Mouse (Mus musculus) MEL (cell line): Measurements from ENCODE around the gene Ptpn22. TPM values are rescaled to one million over a fixed set of nuclear protein-coding genes. Genes with fewer than 3 reads are reported as not detected.

Experiments used
- DNase-seq: peaks from one replicate; pipeline ENCODE4 v3.0.0; 2011; ENCODE audit warnings: low read depth, low spot score
- H3K27ac ChIP-seq: 2 replicates; pipeline ENCODE4 v1.5.1; 2012; ENCODE audit warnings: low read depth, mild to moderate bottlenecking, control low read depth, low read length, moderate library complexity; ENCODE audit not compliant: control insufficient read depth
- H3K27me3 ChIP-seq, 2 experiments: fragments of 150-350 bp in 1 of 2; sonication (generic) in 1 of 2; 2 replicates each; pipeline ENCODE4 v1.6.1; 2012; ENCODE audit warnings: low read length in 2 of 2, mild to moderate bottlenecking in 2 of 2, improper control_type of control experiment in 1 of 2, moderate library complexity in 1 of 2; ENCODE audit not compliant: insufficient read depth in 2 of 2, control insufficient read depth in 1 of 2
- H3K36me3 ChIP-seq, 2 experiments: 2 replicates each; pipeline ENCODE4 v1.6.1; 2012 to 2014; ENCODE audit warnings: low read length in 2 of 2, improper control_type of control experiment in 1 of 2, inconsistent platforms in 1 of 2, mild to moderate bottlenecking in 1 of 2; ENCODE audit not compliant: insufficient read depth in 2 of 2, control insufficient read depth in 1 of 2
- H3K4me1 ChIP-seq, 2 experiments: fragments of 150-350 bp in 1 of 2; sonication (generic) in 1 of 2; 2 replicates each; pipeline ENCODE4 v1.6.1; 2012; ENCODE audit warnings: low read length in 2 of 2, improper control_type of control experiment in 1 of 2, mild to moderate bottlenecking in 1 of 2; ENCODE audit not compliant: insufficient read depth in 2 of 2, control insufficient read depth in 1 of 2
- H3K4me3 ChIP-seq, 2 experiments: fragments of 150-350 bp in 1 of 2; sonication (generic) in 1 of 2; 2 replicates each; pipeline ENCODE4 v1.5.1; 2012; ENCODE audit warnings: low read depth in 2 of 2, low read length in 2 of 2, mild to moderate bottlenecking in 2 of 2, moderate library complexity in 2 of 2, control low read depth in 1 of 2, improper control_type of control experiment in 1 of 2; ENCODE audit not compliant: control insufficient read depth in 1 of 2, insufficient read depth in 1 of 2
- H3K79me2 ChIP-seq: 2 replicates; pipeline ENCODE4 v1.6.1; 2012; ENCODE audit warnings: mild to moderate bottlenecking, low read length, moderate library complexity; ENCODE audit not compliant: control insufficient read depth, poor library complexity, insufficient read depth
- H3K9ac ChIP-seq: 2 replicates; pipeline ENCODE4 v1.6.1; 2012; ENCODE audit warnings: low read depth, mild to moderate bottlenecking, control low read depth, low read length, moderate library complexity; ENCODE audit not compliant: control insufficient read depth, poor library complexity, severe bottlenecking
- H3K9me3 ChIP-seq: fragments of 150-350 bp; sonication (generic); replicated peaks from 2 replicates; pipeline ENCODE4 v1.6.1; 2012; ENCODE audit warnings: mild to moderate bottlenecking, low read length, improper control_type of control experiment, moderate library complexity; ENCODE audit not compliant: insufficient read depth
- CHD1 ChIP-seq: IDR thresholded peaks from 2 replicates; pipeline ENCODE4 v1.6.1; 2012; ENCODE audit warnings: low read depth, mild to moderate bottlenecking, inconsistent platforms, low read length, improper control_type of control experiment
- CTCF ChIP-seq, 3 experiments: IDR thresholded peaks in 2 of 3; conservative IDR thresholded peaks in 1 of 3; 2 replicates each; pipeline ENCODE4 v1.5.1; 2011 to 2012; ENCODE audit warnings: low read length in 3 of 3, low read depth in 2 of 3, mild to moderate bottlenecking in 2 of 3, improper control_type of control experiment in 1 of 3, inconsistent platforms in 1 of 3, mixed read lengths in 1 of 3, moderate library complexity in 1 of 3; ENCODE audit not compliant: control insufficient read depth in 1 of 3, insufficient read depth in 1 of 3, poor library complexity in 1 of 3, severe bottlenecking in 1 of 3
- ELF1 ChIP-seq: IDR thresholded peaks from 2 replicates; pipeline ENCODE4 v1.6.1; 2014; ENCODE audit warnings: low read depth, mild to moderate bottlenecking, inconsistent platforms, low read length, improper control_type of control experiment, moderate library complexity
- EP300 ChIP-seq, 2 experiments: IDR thresholded peaks; 2 replicates each; pipeline ENCODE4 v1.6.1; 2011; ENCODE audit warnings: improper control_type of control experiment in 2 of 2, low read length in 2 of 2, low read depth in 1 of 2, mild to moderate bottlenecking in 1 of 2
- GATA1 ChIP-seq: IDR thresholded peaks from 2 replicates; pipeline ENCODE4 v1.6.1; 2011; ENCODE audit warnings: low read depth, low read length, improper control_type of control experiment
- HCFC1 ChIP-seq: IDR thresholded peaks from 2 replicates; pipeline ENCODE4 v1.6.1; 2012; ENCODE audit warnings: low read depth, mild to moderate bottlenecking, inconsistent platforms, low read length, improper control_type of control experiment, moderate library complexity
- JUND ChIP-seq: IDR thresholded peaks from 2 replicates; pipeline ENCODE4 v1.6.1; 2011; ENCODE audit warnings: low read depth, mild to moderate bottlenecking, improper control_type of control experiment, low read length
- MAX ChIP-seq: IDR thresholded peaks from 2 replicates; pipeline ENCODE4 v1.6.1; 2011; ENCODE audit warnings: low read length, improper control_type of control experiment
- MAZ ChIP-seq: IDR thresholded peaks from 2 replicates; pipeline ENCODE4 v1.6.1; 2012; ENCODE audit warnings: low read depth, mild to moderate bottlenecking, inconsistent platforms, low read length, improper control_type of control experiment
- MEF2A ChIP-seq: IDR thresholded peaks from 2 replicates; pipeline ENCODE4 v1.6.1; 2014; ENCODE audit warnings: low read depth, mild to moderate bottlenecking, inconsistent platforms, low read length, improper control_type of control experiment; ENCODE audit not compliant: poor library complexity, insufficient replicate concordance, severe bottlenecking; ENCODE audit errors: extremely low read depth
- MXI1 ChIP-seq: IDR thresholded peaks from 2 replicates; pipeline ENCODE4 v1.6.1; 2011; ENCODE audit warnings: mild to moderate bottlenecking, low read depth, low read length, improper control_type of control experiment
- MYB ChIP-seq: IDR thresholded peaks from 2 replicates; pipeline ENCODE4 v1.6.1; 2011; ENCODE audit warnings: mild to moderate bottlenecking, low read depth, low read length, improper control_type of control experiment
- MYC ChIP-seq: IDR thresholded peaks from 2 replicates; pipeline ENCODE4 v1.6.1; 2011; ENCODE audit warnings: low read depth, mild to moderate bottlenecking, low read length, improper control_type of control experiment, moderate library complexity
- NELFE ChIP-seq: IDR thresholded peaks from 2 replicates; pipeline ENCODE4 v1.6.1; 2011; ENCODE audit warnings: low read depth, low read length, improper control_type of control experiment
- POLR2AphosphoS2 ChIP-seq: IDR thresholded peaks from 2 replicates; pipeline ENCODE4 v1.6.1; 2011; ENCODE audit warnings: low read length, improper control_type of control experiment
- RCOR1 ChIP-seq: IDR thresholded peaks from 2 replicates; pipeline ENCODE4 v1.6.1; 2012; ENCODE audit warnings: low read depth, mild to moderate bottlenecking, inconsistent platforms, low read length, improper control_type of control experiment
- SIN3A ChIP-seq: IDR thresholded peaks from 2 replicates; pipeline ENCODE4 v1.6.1; 2012; ENCODE audit warnings: low read length, improper control_type of control experiment, inconsistent platforms
- SMC3 ChIP-seq: IDR thresholded peaks from 2 replicates; pipeline ENCODE4 v1.6.1; 2011; ENCODE audit warnings: low read depth, low read length, improper control_type of control experiment
- TBP ChIP-seq: IDR thresholded peaks from 2 replicates; pipeline ENCODE4 v1.8.0; 2011; ENCODE audit warnings: low read depth, low read length, improper control_type of control experiment
- UBTF ChIP-seq: IDR thresholded peaks from 2 replicates; pipeline ENCODE4 v1.6.1; 2012; ENCODE audit warnings: low read depth, mild to moderate bottlenecking, inconsistent platforms, low read length, improper control_type of control experiment, moderate library complexity, borderline replicate concordance; ENCODE audit not compliant: insufficient read depth
- USF2 ChIP-seq, 2 experiments: IDR thresholded peaks; 2 replicates each; pipeline ENCODE4 v1.6.1; 2011 to 2012; ENCODE audit warnings: improper control_type of control experiment in 2 of 2, low read length in 2 of 2, borderline replicate concordance in 1 of 2, inconsistent platforms in 1 of 2, low read depth in 1 of 2, mild to moderate bottlenecking in 1 of 2; ENCODE audit not compliant: insufficient read depth in 1 of 2
- ZC3H11A ChIP-seq: IDR thresholded peaks from 2 replicates; pipeline ENCODE4 v1.6.1; 2012; ENCODE audit warnings: low read depth, mild to moderate bottlenecking, inconsistent platforms, low read length, improper control_type of control experiment
- ZMIZ1 ChIP-seq: IDR thresholded peaks from 2 replicates; pipeline ENCODE4 v1.6.1; 2012; ENCODE audit warnings: low read depth, mild to moderate bottlenecking, inconsistent platforms, low read length, improper control_type of control experiment, moderate library complexity
- polyA plus RNA-seq, 2 experiments: library from polyadenylated mRNA; stranded (reverse) in 1 of 2; unstranded in 1 of 2; fragments of >175 nt in 1 of 2; fragments of >200 nt in 1 of 2; gene quantifications; 2 replicates each; pipeline versions ENCODE4 v1.2.1 to v1.2.4; 2012; ENCODE audit warnings: low replicate concordance in 2 of 2, low read depth in 1 of 2; ENCODE audit not compliant: insufficient read length in 2 of 2, insufficient read depth in 1 of 2, missing spikeins in 1 of 2
- total RNA-seq: library from RNA; depleted of rRNA; stranded (reverse); fragments of 300-350 nt; gene quantifications from 2 replicates; pipeline ENCODE4 v1.2.3, GENCODE M21; 2012

Ptpn22 gene
- total and polyA plus RNA-seq, 3 experiments = 0.06 TPM; not detected in 2

DNA sequence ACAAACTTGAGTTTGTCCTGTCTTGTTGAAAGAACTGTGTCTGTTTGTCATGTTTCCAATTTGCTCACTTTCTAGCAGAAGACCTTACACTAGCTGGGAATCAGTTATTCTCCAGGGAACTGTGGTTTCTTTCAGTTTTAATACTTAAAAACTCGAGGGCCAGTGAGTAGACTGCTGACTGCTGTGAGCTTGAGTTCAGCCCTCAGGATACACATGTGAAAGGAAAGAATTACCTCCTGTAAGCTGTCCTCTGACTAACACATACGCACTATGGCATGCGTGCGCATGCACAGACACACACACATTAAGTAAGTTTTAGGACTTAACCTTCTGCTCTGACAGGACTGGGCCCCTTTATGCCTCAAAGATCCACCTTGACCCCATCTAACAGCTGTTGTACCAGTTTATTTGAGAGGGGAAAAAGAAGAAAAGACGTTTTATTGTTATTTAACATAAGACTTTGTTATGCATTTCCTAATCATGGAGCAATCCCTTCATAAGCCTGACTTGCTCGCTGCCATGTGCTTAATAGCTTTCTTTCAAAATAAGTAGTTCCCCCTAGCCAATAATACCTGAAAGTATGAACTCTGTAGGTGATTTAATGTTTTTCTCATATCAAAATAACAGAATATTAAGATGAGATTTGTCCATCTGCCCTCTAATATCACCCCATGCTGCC is 24.2 kb upstream of the Ptpn22 start:
- no peak for DNase-seq
- peaks cover 6 to 10% of the 10 kb centered on the region in 2 experiments for H3K4me1 ChIP-seq
- H3K79me2 ChIP-seq = no peaks in the 10 kb centered on the region
- no peaks in the 10 kb centered on the region for H3K27me3 ChIP-seq
- H3K9me3 ChIP-seq = no peaks in the 10 kb centered on the region
- no peak overlapping the region for H3K27ac ChIP-seq
- no peak for TF ChIP-seq HCFC1
- TF ChIP-seq MXI1 = no peak
- no peak for TF ChIP-seq MAZ
- no peak for TF ChIP-seq EP300 (IDR thresholded peaks at IDR 0.05; ENCODE audit: low read depth in 1 of 2, low read length in 2 of 2)
- TF ChIP-seq NELFE = no peak
- no peak for TF ChIP-seq JUND
- no peak for TF ChIP-seq MEF2A
- no peak for TF ChIP-seq POLR2AphosphoS2
- TF ChIP-seq ELF1 = no peak
- no peak for TF ChIP-seq USF2 (IDR thresholded peaks at IDR 0.05; ENCODE audit: borderline replicate concordance in 1 of 2, insufficient read depth in 1 of 2, low read depth in 1 of 2, low read length in 2 of 2)
- TF ChIP-seq SMC3 = no peak
- TF ChIP-seq ZC3H11A = no peak
- no peak for TF ChIP-seq GATA1
- TF ChIP-seq RCOR1 = no peak
- TF ChIP-seq UBTF = no peak
- no peak for TF ChIP-seq CHD1
- no peak for TF ChIP-seq TBP
- no peak for TF ChIP-seq MAX
- TF ChIP-seq CTCF (IDR thresholded peaks at IDR 0.05 in 2 of 3, conservative IDR thresholded peaks at IDR 0.05 in 1 of 3; ENCODE audit: control insufficient read depth in 1 of 3, insufficient read depth in 1 of 3, low read depth in 2 of 3, low read length in 3 of 3, poor library complexity in 1 of 3, severe bottlenecking in 1 of 3) = no peak
- TF ChIP-seq ZMIZ1 = no peak
- no peak overlapping the region for H3K4me3 ChIP-seq
- H3K36me3 ChIP-seq = peaks cover 0 to 15% of the 10 kb centered on the region in 2 experiments; a peak in 2 of 4 replicates
- no peak overlapping the region for H3K9ac ChIP-seq

DNA sequence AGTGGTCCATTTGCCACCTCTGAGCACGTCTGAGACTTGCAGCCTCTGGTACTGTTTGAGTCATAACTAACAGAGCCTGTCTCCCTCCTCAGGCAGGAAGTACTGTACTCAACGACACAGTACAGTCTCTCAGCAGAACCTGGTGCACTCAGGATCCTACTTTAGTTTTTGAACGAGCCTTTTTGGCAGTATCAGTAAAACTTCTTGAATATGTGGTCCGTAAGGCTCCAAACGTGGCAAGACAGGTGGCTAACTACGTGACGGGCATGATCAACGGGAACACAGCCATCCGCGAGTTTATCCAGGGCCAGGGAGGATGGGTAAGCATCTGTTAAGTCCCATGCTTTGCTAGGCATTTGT is 23.7 kb upstream of the Ptpn22 start:
- Histone ChIP-seq H3K9ac (no peak overlapping the region), H3K9me3 (no peaks in the 10 kb centered on the region), H3K4me3 (no peak overlapping the region), H3K79me2 (no peaks in the 10 kb centered on the region), H3K36me3 (peaks cover 0 to 15% of the 10 kb centered on the region in 2 experiments; a peak in 2 of 4 replicates), H3K4me1 (peaks cover 6 to 10% of the 10 kb centered on the region in 2 experiments), H3K27me3 (no peaks in the 10 kb centered on the region), H3K27ac (no peak overlapping the region)
- TF ChIP-seq MYC = no peak
- no peak for TF ChIP-seq EP300 (IDR thresholded peaks at IDR 0.05; ENCODE audit: low read depth in 1 of 2, low read length in 2 of 2)
- no peak for TF ChIP-seq SMC3
- TF ChIP-seq NELFE = no peak
- no peak for TF ChIP-seq MYB
- no peak for TF ChIP-seq SIN3A
- TF ChIP-seq USF2 (IDR thresholded peaks at IDR 0.05; ENCODE audit: borderline replicate concordance in 1 of 2, insufficient read depth in 1 of 2, low read depth in 1 of 2, low read length in 2 of 2) = no peak
- no peak for TF ChIP-seq MEF2A
- DNase-seq = no peak
